Mouse (Mus musculus): ENCODE measurements around the gene Bex3. TPM values are rescaled to one million over a fixed set of nuclear protein-coding genes. Genes with fewer than 3 reads are reported as not detected.
A peak's percentile ranks its signal among the peaks of the same experiment; 100 is the strongest.
"Not testable (repeated sequence)": the region's sequence is repeated elsewhere in the genome, so short reads cannot be mapped to it uniquely, and the experiment has no call there.

Gene Bex3
- polyA plus RNA-seq, 1 experiment from 2014 or later, result 430 TPM

DNA sequence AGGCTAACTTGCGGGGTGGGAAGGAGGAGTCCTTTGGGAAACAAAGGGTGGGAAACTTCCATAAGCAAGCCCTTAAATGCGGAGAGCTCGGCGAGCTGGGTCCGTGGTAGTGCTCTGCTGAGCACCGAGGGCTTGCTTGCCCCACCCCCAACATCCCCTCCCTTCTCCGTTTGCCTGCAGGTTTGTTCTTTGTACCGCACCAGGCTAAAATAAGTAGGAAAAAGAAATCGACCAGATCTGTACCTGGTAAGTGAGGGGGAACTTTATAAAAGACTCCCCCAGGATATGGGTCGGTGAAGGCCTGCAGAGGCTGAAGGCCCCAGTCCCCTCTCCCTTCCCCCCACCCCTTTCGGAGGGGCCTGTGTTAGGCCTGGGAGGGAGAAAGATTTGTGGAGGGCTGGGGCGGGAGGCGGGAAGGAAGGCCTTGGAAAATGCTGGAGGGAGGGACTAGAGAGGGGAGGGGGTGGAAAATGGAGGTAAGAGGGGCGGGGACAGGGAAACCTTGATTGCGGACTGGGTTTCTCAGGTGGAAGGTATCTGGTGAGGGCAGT lies 24.5 kb upstream of the Bex3 start:
- no peaks in the 10 kb centered on the region for H3K27me3 ChIP-seq (ENCODE audit: insufficient read depth, low read length)
- H3K9me3 ChIP-seq (replicated peaks; ENCODE audit: low read length), result no peaks in the 10 kb centered on the region
- peak overlapping the region; percentile 57 for H3K4me3 ChIP-seq (replicated peaks; ENCODE audit: low read depth, low read length)
- DNase-seq (ENCODE audit: low spot score) (peak; percentile 60), ATAC-seq (replicated peaks; ENCODE audit: low FRiP score, low read depth) (peak; percentile 76)
- H3K4me1 ChIP-seq (replicated peaks; ENCODE audit: insufficient read depth, low read length), result no peaks in the 10 kb centered on the region
- peak overlapping the region; percentile 61 for H3K9ac ChIP-seq (ENCODE audit: low read depth, low read length)
- no peaks in the 10 kb centered on the region for H3K36me3 ChIP-seq (ENCODE audit: insufficient read depth, low read length)
- peak overlapping the region; percentile 55 for H3K4me2 ChIP-seq (ENCODE audit: low read length)
- peak overlapping the region; percentile 77 for H3K27ac ChIP-seq
- TF ChIP-seq CTCF (IDR thresholded peaks at IDR 0.05; ENCODE audit: low read depth), result no peak
- 32% methylated on average over 13 of the region's 15 CpGs for WGBS

DNA sequence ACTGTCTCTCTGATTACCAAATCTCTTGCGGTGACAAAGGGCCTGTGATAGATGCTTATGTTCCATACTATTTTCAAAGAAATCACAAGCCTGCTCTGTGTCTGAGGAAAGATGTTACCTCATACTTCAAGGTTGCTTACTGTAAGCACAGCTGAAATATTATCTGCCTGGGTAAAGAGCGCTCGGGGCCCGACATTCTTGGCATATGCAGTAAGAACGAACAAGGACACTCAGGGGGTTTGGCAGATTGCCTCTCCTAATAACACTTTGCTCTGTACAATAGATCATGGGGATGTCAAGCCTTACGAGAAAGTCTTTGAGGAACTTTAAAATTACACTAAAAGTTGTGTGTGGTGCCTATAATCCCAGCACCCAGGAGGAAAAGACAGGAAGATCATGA lies 21.2 kb upstream of the Bex3 start:
- ATAC-seq (replicated peaks; ENCODE audit: low FRiP score, low read depth) (no peak), DNase-seq (ENCODE audit: low spot score) (peak; percentile 15)
- H3K27me3 ChIP-seq (ENCODE audit: insufficient read depth, low read length), result no peaks in the 10 kb centered on the region
- TF ChIP-seq CTCF (IDR thresholded peaks at IDR 0.05; ENCODE audit: low read depth), result no peak
- no peak overlapping the region for H3K9ac ChIP-seq (ENCODE audit: low read depth, low read length)
- H3K4me1 ChIP-seq (replicated peaks; ENCODE audit: insufficient read depth, low read length), result no peaks in the 10 kb centered on the region
- no peaks in the 10 kb centered on the region for H3K9me3 ChIP-seq (replicated peaks; ENCODE audit: low read length)
- H3K4me3 ChIP-seq (replicated peaks; ENCODE audit: low read depth, low read length), result no peak overlapping the region
- H3K36me3 ChIP-seq (ENCODE audit: insufficient read depth, low read length), result no peaks in the 10 kb centered on the region
- H3K27ac ChIP-seq, result no peak overlapping the region
- H3K4me2 ChIP-seq (ENCODE audit: low read length), result no peak overlapping the region
- 65% methylated on average over 6 of the region's 6 CpGs for WGBS

DNA sequence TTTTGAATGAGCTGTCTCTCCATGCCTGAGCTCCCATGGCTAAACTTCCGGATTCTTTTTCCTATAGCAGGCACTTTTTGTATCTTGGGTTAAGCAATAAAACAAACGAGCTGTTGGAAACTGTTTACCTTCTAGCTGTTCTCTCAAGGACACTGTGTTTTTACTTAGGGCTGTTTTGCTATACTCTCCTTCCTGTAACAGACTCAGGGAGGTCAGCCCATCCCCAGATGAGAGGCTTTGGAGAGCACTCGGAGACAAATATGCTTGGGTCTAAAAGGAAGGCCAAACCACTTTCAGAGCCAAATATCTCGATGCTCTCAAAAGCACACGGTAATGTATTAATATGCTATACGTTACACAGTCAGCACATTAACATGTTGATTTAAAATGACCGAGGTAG lies 20.4 kb upstream of the Bex3 start:
- 57% methylated on average over 7 of the region's 7 CpGs for WGBS
- Histone ChIP-seq H3K4me3 (replicated peaks; ENCODE audit: low read depth, low read length) (no peak overlapping the region), H3K9me3 (replicated peaks; ENCODE audit: low read length) (no peaks in the 10 kb centered on the region), H3K36me3 (ENCODE audit: insufficient read depth, low read length) (no peaks in the 10 kb centered on the region), H3K4me2 (ENCODE audit: low read length) (no peak overlapping the region), H3K4me1 (replicated peaks; ENCODE audit: insufficient read depth, low read length) (no peaks in the 10 kb centered on the region), H3K27ac (no peak overlapping the region), H3K27me3 (ENCODE audit: insufficient read depth, low read length) (no peaks in the 10 kb centered on the region), H3K9ac (ENCODE audit: low read depth, low read length) (no peak overlapping the region)
- no peak for TF ChIP-seq CTCF (IDR thresholded peaks at IDR 0.05; ENCODE audit: low read depth)
- no peak for ATAC-seq (replicated peaks; ENCODE audit: low FRiP score, low read depth)
- no peak for DNase-seq (ENCODE audit: low spot score)

DNA sequence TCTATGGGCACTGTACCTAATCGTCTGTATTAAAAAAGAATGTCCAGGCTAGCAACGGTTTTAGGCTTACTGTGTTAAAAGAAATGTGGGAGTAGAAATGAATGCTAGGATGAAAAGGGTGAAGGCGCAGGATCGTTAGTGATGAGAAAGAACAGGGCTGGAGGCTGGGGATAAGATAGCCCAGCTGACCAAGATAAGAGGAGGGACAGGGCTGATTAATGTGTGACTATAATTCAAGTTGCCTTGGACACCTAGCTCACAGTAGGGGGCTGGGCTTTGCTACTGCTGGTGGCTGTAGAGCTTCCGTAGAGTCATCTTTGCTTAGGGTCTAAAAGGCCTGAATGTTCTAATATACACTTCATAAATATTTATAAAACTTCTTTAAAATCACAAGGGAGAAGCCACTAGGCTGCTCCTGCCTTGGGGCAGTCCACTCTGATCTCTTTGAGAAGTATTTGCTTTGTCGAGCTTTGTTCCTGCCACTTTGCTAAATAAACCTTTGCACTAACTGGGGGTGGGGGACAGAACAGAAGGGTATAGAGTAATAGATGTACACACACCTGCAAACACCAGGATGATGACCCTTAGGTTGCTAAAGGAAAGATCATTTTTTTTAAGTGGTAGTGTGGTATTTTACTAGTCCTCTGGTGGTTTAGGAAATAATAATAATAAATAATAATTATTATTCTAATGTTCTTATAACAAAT lies 17.9 kb upstream of the Bex3 start:
- 62% methylated on average over 6 of the region's 6 CpGs for WGBS
- ATAC-seq (replicated peaks; ENCODE audit: low FRiP score, low read depth), result no peak
- H3K9ac ChIP-seq (ENCODE audit: low read depth, low read length), result no peak overlapping the region
- no peak overlapping the region for H3K27ac ChIP-seq
- no peaks in the 10 kb centered on the region for H3K9me3 ChIP-seq (replicated peaks; ENCODE audit: low read length)
- H3K4me2 ChIP-seq (ENCODE audit: low read length), result no peak overlapping the region
- H3K4me3 ChIP-seq (replicated peaks; ENCODE audit: low read depth, low read length), result no peak overlapping the region
- no peaks in the 10 kb centered on the region for H3K36me3 ChIP-seq (ENCODE audit: insufficient read depth, low read length)
- no peak for TF ChIP-seq CTCF (IDR thresholded peaks at IDR 0.05; ENCODE audit: low read depth)
- H3K4me1 ChIP-seq (replicated peaks; ENCODE audit: insufficient read depth, low read length), result no peaks in the 10 kb centered on the region
- no peak for DNase-seq (ENCODE audit: low spot score)
- no peaks in the 10 kb centered on the region for H3K27me3 ChIP-seq (ENCODE audit: insufficient read depth, low read length)

DNA sequence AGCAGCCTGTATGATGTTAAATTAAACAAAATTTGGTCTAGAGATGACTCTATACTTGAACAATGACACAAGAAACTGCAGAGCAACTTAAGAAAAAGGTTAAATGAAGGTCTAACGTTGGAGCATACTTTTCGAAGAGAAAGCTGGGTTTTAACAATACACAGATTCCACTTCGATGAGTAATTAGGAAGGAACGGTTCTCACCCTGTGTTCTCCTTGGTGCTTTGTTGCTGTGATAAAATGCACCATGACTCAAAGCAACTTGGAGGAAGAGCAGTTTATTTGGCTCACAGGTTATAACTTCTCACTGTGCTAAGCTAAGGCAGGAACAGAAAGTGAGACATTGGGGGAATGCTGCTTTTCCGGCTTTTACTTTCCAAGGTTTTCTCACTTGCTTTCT lies 2.3 kb upstream of the Bex3 start:
- Histone ChIP-seq H3K4me1 (replicated peaks; ENCODE audit: insufficient read depth, low read length) (no peaks in the 10 kb centered on the region), H3K9ac (ENCODE audit: low read depth, low read length) (no peak overlapping the region), H3K9me3 (replicated peaks; ENCODE audit: low read length) (no peaks in the 10 kb centered on the region), H3K27me3 (ENCODE audit: insufficient read depth, low read length) (no peaks in the 10 kb centered on the region), H3K4me2 (ENCODE audit: low read length) (no peak overlapping the region), H3K36me3 (ENCODE audit: insufficient read depth, low read length) (no peaks in the 10 kb centered on the region), H3K4me3 (replicated peaks; ENCODE audit: low read depth, low read length) (no peak overlapping the region), H3K27ac (no peak overlapping the region)
- no peak for ATAC-seq (replicated peaks; ENCODE audit: low FRiP score, low read depth)
- no peak for DNase-seq (ENCODE audit: low spot score)
- TF ChIP-seq CTCF (IDR thresholded peaks at IDR 0.05; ENCODE audit: low read depth), result no peak
- 76% methylated on average over 5 of the region's 5 CpGs for WGBS

DNA sequence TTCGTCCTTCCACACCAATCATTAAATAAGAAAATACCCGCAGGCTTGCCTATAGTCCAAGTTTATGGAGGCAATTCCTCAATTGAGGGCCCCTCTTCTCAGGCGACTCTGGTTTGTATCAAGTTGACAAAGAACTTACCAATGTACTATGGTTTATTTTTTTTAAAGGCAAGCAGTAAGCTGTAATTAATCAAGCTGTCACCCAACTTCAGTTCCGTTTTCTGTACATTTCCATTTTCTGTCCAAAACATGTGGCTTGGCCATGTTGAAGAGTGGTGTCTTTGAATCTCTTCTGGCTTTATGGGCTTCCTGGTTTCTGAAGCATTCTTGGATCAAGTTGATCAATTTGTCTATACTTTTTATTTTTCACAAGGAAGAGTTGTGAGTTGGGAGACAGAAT lies 1.9 kb upstream of the Bex3 start:
- H3K9ac ChIP-seq (ENCODE audit: low read depth, low read length), result no peak overlapping the region

DNA sequence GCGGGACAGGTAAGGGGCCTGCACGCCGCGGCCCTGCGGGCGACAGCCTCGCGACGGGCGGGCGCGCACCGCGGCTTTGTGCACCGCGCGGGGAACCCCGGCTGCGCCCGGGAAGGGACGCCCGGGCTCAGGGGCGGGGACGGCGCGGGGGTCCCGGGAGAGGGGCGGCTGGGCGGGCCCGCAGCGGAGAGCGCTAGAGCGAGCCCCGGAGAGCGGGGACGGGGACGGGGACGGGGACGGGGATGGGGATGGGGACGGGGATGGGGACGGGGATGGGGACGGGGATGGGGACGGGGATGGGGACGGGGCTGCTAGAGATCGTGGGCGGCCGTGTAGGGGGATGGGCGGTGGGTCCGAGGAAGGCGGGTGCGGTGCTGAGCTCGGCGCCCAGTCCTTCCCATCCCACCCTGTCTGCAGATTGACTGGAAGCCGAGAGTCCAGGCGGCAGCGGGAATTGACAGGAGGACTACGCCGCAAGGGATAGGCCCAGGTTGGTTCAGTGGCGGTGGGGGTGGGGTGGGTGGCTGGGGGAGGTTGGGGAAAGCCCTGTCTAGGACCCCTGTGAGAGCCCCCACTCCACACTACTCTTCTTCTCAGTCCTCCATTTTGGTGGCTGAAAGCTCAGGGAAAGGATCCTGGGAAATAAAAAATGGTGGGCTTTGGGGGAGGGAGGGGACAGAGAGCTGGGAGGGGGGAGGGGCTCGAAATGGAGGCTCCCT lies 499 bp downstream of the Bex3 start:
- H3K36me3 ChIP-seq (ENCODE audit: insufficient read depth, low read length); H3K9me3 ChIP-seq (replicated peaks; ENCODE audit: low read length); H3K27me3 ChIP-seq (ENCODE audit: insufficient read depth, low read length); H3K4me1 ChIP-seq (replicated peaks; ENCODE audit: insufficient read depth, low read length): not testable (repeated sequence)
- ATAC-seq (replicated peaks; ENCODE audit: low FRiP score, low read depth), result peak; percentile 47
- WGBS, result 20% methylated on average over 10 of the region's 60 CpGs
- DNase-seq (ENCODE audit: low spot score), result peak; percentile 68
- peak overlapping the region; percentile 60; the same call in 1 of the 2 replicates for H3K27ac ChIP-seq
- H3K4me2 ChIP-seq (ENCODE audit: low read length), result peak overlapping the region; percentile 44
- 0 out of 2 replicates have a peak overlapping the region, but pooled peaks have one; percentile 31 for H3K9ac ChIP-seq (ENCODE audit: low read depth, low read length)
- H3K4me3 ChIP-seq (replicated peaks; ENCODE audit: low read depth, low read length), result peak overlapping the region; percentile 39

More for the DNA sequence above, 1.9 kb upstream of the Bex3 start:
- ATAC-seq (replicated peaks; ENCODE audit: low FRiP score, low read depth) (no peak), DNase-seq (ENCODE audit: low spot score) (no peak)
- WGBS, result 67% methylated on average over 4 of the region's 4 CpGs
- TF ChIP-seq CTCF (IDR thresholded peaks at IDR 0.05; ENCODE audit: low read depth), result no peak
- Histone ChIP-seq H3K27me3 (ENCODE audit: insufficient read depth, low read length) (no peaks in the 10 kb centered on the region), H3K4me3 (replicated peaks; ENCODE audit: low read depth, low read length) (no peak overlapping the region), H3K36me3 (ENCODE audit: insufficient read depth, low read length) (no peaks in the 10 kb centered on the region), H3K4me2 (ENCODE audit: low read length) (no peak overlapping the region), H3K9me3 (replicated peaks; ENCODE audit: low read length) (no peaks in the 10 kb centered on the region), H3K27ac (no peak overlapping the region), H3K4me1 (replicated peaks; ENCODE audit: insufficient read depth, low read length) (no peaks in the 10 kb centered on the region)

Measured in kidney, postnatal 0 days (tissue).